Mouse (Mus musculus): ENCODE data around the gene Dock9.

GRCm38 (mm10) chr14:121641271-121641670 is 156.4 kb downstream of the Dock9 start:
- TF ChIP-seq POLR2A (IDR thresholded peaks at IDR 0.05; ENCODE audit: insufficient read depth, low read depth, low read length) (no peak), CTCF (IDR thresholded peaks at IDR 0.05) (no peak), EP300 (IDR thresholded peaks at IDR 0.05; ENCODE audit: insufficient read depth, low read depth, low read length) (no peak)
